Mouse (Mus musculus) adrenal gland, adult 2 months (tissue): ENCODE measurements around the gene Olfr1214. TPM values are rescaled to one million over a fixed set of nuclear protein-coding genes. Genes with fewer than 3 reads are reported as not detected.
A peak's percentile ranks its signal among the peaks of the same experiment; 100 is the strongest.

Experiments
- DNase-seq: peaks from one replicate; pipeline ENCODE4 v3.0.0; 2021
- long read RNA-seq: library from polyadenylated mRNA; stranded (forward); transcript quantifications from one replicate; pipeline ENCODE4 v2.0.0, GENCODE M21; 2021
- polyA plus RNA-seq: library from polyadenylated mRNA; depleted of rRNA; stranded (reverse); fragments of >200 nt; gene quantifications from 2 replicates; pipeline ENCODE4 v1.2.3, GENCODE M21; 2012; rRNA removed
- total RNA-seq, 2 experiments: library from RNA; stranded (reverse); gene quantifications; 2 replicates each; pipeline ENCODE4 v1.2.3; 2021

The Olfr1214 gene
- total RNA-seq, result not detected
- polyA plus RNA-seq, result not detected in 2 replicates
- long read RNA-seq, result 0 reads

GRCm38 (mm10) chr2:88992553-88992952 is at the start of gene Olfr1214:
Olfr1214 (minus strand) TSS chr2:88992653.
- no peak for DNase-seq

- no peak for DNase-seq
These were observed 39.5 kb upstream of the Olfr1214 start, which contains the start of gene Olfr1217 for GRCm38 (mm10) chr2:89031965-89032364. Olfr1217 (minus strand) TSS chr2:89032065.

- DNase-seq, result peak; percentile 33
These were observed 29.0 kb upstream of the Olfr1214 start for GRCm38 (mm10) chr2:89021436-89021835.

- DNase-seq, result no peak
These were observed 25.8 kb upstream of the Olfr1214 start, which contains the start of gene Olfr1216 for GRCm38 (mm10) chr2:89018240-89018639. Olfr1216 (minus strand) TSS chr2:89018340.

- no peak for DNase-seq
These were observed 14.4 kb upstream of the Olfr1214 start, which contains the start of gene Olfr1215 for GRCm38 (mm10) chr2:89006873-89007272. Olfr1215 (minus strand) TSS chr2:89006973.

- DNase-seq, result no peak
These were observed 12.3 kb downstream of the Olfr1214 start, which contains the start of gene Gm13762 for GRCm38 (mm10) chr2:88980181-88980580. Gm13762 (minus strand) TSS chr2:88980281.

- DNase-seq, result no peak
These were observed 38.8 kb downstream of the Olfr1214 start, which contains the start of gene Olfr1212 for GRCm38 (mm10) chr2:88953669-88954068. Olfr1212 (plus strand) TSS chr2:88953969.

GRCm38 (mm10) chr2:88938011-88938410 is 54.4 kb downstream of the Olfr1214 start, which contains the start of gene Olfr1211:
Olfr1211 (minus strand) TSS chr2:88938111.
- DNase-seq, result no peak

Other genes starting within 250 kb of the Olfr1214 start
- gene Olfr1198, start 241.3 kb downstream of the Olfr1214 start, total RNA-seq, result not detected
- gene Olfr1198, start 241.3 kb downstream of the Olfr1214 start, polyA plus RNA-seq, result not detected in 2 replicates
- gene Olfr1199, start 232.2 kb downstream of the Olfr1214 start, total RNA-seq, result not detected
- not detected in 2 replicates for gene Olfr1199, start 232.2 kb downstream of the Olfr1214 start, polyA plus RNA-seq
- not detected for gene Olfr1200, start 222.2 kb downstream of the Olfr1214 start, total RNA-seq
- not detected in 2 replicates for gene Olfr1200, start 222.2 kb downstream of the Olfr1214 start, polyA plus RNA-seq
- not detected for gene Olfr1201, start 199.6 kb downstream of the Olfr1214 start, total RNA-seq
- gene Olfr1201, start 199.6 kb downstream of the Olfr1214 start, polyA plus RNA-seq, result not detected in 2 replicates
- gene Olfr1202, start 178.2 kb downstream of the Olfr1214 start, total RNA-seq, result not detected
- not detected in 2 replicates for gene Olfr1202, start 178.2 kb downstream of the Olfr1214 start, polyA plus RNA-seq
- not detected for gene Olfr1205, start 162.9 kb downstream of the Olfr1214 start, total RNA-seq
- not detected in 2 replicates for gene Olfr1205, start 162.9 kb downstream of the Olfr1214 start, polyA plus RNA-seq
- gene Olfr1204, start 143.4 kb downstream of the Olfr1214 start, total RNA-seq, result not detected
- gene Olfr1204, start 143.4 kb downstream of the Olfr1214 start, polyA plus RNA-seq, result not detected in 2 replicates
- gene Olfr1206, start 129.4 kb downstream of the Olfr1214 start, total RNA-seq, result not detected
- not detected in 2 replicates for gene Olfr1206, start 129.4 kb downstream of the Olfr1214 start, polyA plus RNA-seq
- gene Olfr1208, start 90.3 kb downstream of the Olfr1214 start, total RNA-seq, result not detected
- gene Olfr1208, start 90.3 kb downstream of the Olfr1214 start, polyA plus RNA-seq, result not detected in 2 replicates
- not detected for gene Olfr1209, start 77.5 kb downstream of the Olfr1214 start, total RNA-seq
- not detected in 2 replicates for gene Olfr1209, start 77.5 kb downstream of the Olfr1214 start, polyA plus RNA-seq
- not detected for gene Olfr1211, start 54.5 kb downstream of the Olfr1214 start, total RNA-seq
- not detected in 2 replicates for gene Olfr1211, start 54.5 kb downstream of the Olfr1214 start, polyA plus RNA-seq
- gene Olfr1212, start 38.7 kb downstream of the Olfr1214 start, total RNA-seq, result not detected
- gene Olfr1212, start 38.7 kb downstream of the Olfr1214 start, polyA plus RNA-seq, result not detected in 2 replicates
- not detected for gene Gm13762, start 12.4 kb downstream of the Olfr1214 start, total RNA-seq
- gene Gm13762, start 12.4 kb downstream of the Olfr1214 start, polyA plus RNA-seq, result not detected in 2 replicates
- not detected for gene Olfr1215, start 14.3 kb upstream of the Olfr1214 start, total RNA-seq
- not detected in 2 replicates for gene Olfr1215, start 14.3 kb upstream of the Olfr1214 start, polyA plus RNA-seq
- not detected for gene Olfr1216, start 25.7 kb upstream of the Olfr1214 start, total RNA-seq
- not detected in 2 replicates for gene Olfr1216, start 25.7 kb upstream of the Olfr1214 start, polyA plus RNA-seq
- gene Olfr1217, start 39.4 kb upstream of the Olfr1214 start, total RNA-seq, result not detected
- not detected in 2 replicates for gene Olfr1217, start 39.4 kb upstream of the Olfr1214 start, polyA plus RNA-seq
- not detected for gene Olfr1218, start 68.5 kb upstream of the Olfr1214 start, total RNA-seq
- not detected in 2 replicates for gene Olfr1218, start 68.5 kb upstream of the Olfr1214 start, polyA plus RNA-seq
- gene Olfr1219, start 90.9 kb upstream of the Olfr1214 start, total RNA-seq, result not detected
- gene Olfr1219, start 90.9 kb upstream of the Olfr1214 start, polyA plus RNA-seq, result not detected in 2 replicates
- gene Olfr1220, start 114.2 kb upstream of the Olfr1214 start, total RNA-seq, result not detected
- gene Olfr1220, start 114.2 kb upstream of the Olfr1214 start, polyA plus RNA-seq, result not detected in 2 replicates
- gene Olfr1221, start 124.6 kb upstream of the Olfr1214 start, total RNA-seq, result not detected
- not detected in 2 replicates for gene Olfr1221, start 124.6 kb upstream of the Olfr1214 start, polyA plus RNA-seq
- not detected for gene Olfr1222, start 140.4 kb upstream of the Olfr1214 start, total RNA-seq
- not detected in 2 replicates for gene Olfr1222, start 140.4 kb upstream of the Olfr1214 start, polyA plus RNA-seq
- not detected for gene Olfr1223, start 158.9 kb upstream of the Olfr1214 start, total RNA-seq
- gene Olfr1223, start 158.9 kb upstream of the Olfr1214 start, polyA plus RNA-seq, result not detected in 2 replicates
- not detected for gene Olfr1224-ps1, start 171.4 kb upstream of the Olfr1214 start, total RNA-seq
- not detected in 2 replicates for gene Olfr1224-ps1, start 171.4 kb upstream of the Olfr1214 start, polyA plus RNA-seq
- not detected for gene Olfr1225, start 182.0 kb upstream of the Olfr1214 start, total RNA-seq
- gene Olfr1225, start 182.0 kb upstream of the Olfr1214 start, polyA plus RNA-seq, result not detected in 2 replicates
- not detected for gene Olfr1226, start 207.4 kb upstream of the Olfr1214 start, total RNA-seq
- not detected in 2 replicates for gene Olfr1226, start 207.4 kb upstream of the Olfr1214 start, polyA plus RNA-seq